Mouse (Mus musculus) lung, adult 2 months (tissue): Measurements from ENCODE around the gene Myrip. TPM values are rescaled to one million over a fixed set of nuclear protein-coding genes. Genes with fewer than 3 reads are reported as not detected.

Experiments used
- DNase-seq: peaks from one replicate; pipeline ENCODE4 v3.0.0; 2022
- H3K4me1 ChIP-seq: fragments of 200-500 bp; 2 replicates; pipeline ENCODE4 v1.6.1; 2011; ENCODE audit warnings: low read length; ENCODE audit not compliant: control insufficient read depth, insufficient read depth
- H3K4me3 ChIP-seq: fragments of 200-500 bp; replicated peaks from 2 replicates; pipeline ENCODE3; 2011; ENCODE audit warnings: low read depth, mild to moderate bottlenecking, control low read depth, low read length; ENCODE audit errors: extremely low read depth
- CTCF ChIP-seq: fragments of 200-500 bp; IDR thresholded peaks from 2 replicates; pipeline ENCODE4 v1.5.1; 2011; ENCODE audit warnings: mild to moderate bottlenecking, low read length, control low read depth; ENCODE audit not compliant: insufficient read depth
- POLR2A ChIP-seq: fragments of 200-500 bp; IDR thresholded peaks from 2 replicates; pipeline ENCODE4 v1.6.1; 2011; ENCODE audit warnings: low read depth, mild to moderate bottlenecking, control low read depth, low read length, borderline replicate concordance; ENCODE audit errors: extremely low read depth
- WGBS: fragments of 180-500 bp; shearing (Covaris S2); methylation state at CpG from one replicate; pipeline ENCODE4 v1.1.7; 2018; 5-methylcytosine and 5-hydroxymethylcytosine counted together
- polyA plus RNA-seq: library from polyadenylated mRNA; depleted of rRNA; stranded (reverse); fragments of >200 nt; gene quantifications from 2 replicates; pipeline ENCODE4 v1.2.3, GENCODE M21; 2012

The Myrip gene
- polyA plus RNA-seq, 1 experiment: 5.9 TPM

DNA sequence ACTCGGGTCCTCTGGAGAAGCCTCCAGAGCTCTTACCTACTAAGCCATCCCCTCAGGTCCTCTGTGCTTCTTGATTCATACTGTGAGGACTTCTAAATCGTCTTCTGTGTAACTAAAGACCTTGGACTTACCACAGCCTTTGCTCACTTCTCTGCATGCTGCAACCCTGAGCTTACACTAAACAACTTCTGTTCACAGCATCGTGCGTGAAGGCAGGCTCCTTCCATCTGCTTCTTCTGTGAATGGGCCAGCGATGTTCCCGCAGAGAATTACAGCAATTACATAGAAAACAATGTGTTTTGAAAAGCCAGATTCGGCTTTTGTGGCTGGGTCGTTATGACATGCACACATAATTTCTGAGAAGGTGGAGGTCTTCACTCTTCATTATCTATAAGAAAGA is 181.8 kb downstream of the Myrip start:
- 86% methylated on average over 8 of the region's 8 CpGs for WGBS
- Histone ChIP-seq H3K4me1 (no peaks in the 10 kb centered on the region), H3K4me3 (no peak overlapping the region)
- no peak for DNase-seq
- TF ChIP-seq POLR2A (no peak), CTCF (no peak)

- TF ChIP-seq CTCF: no peak
- TF ChIP-seq POLR2A: no peak
- WGBS: 62% methylated on average over 8 of the region's 8 CpGs
- DNase-seq: no peak
- H3K4me3 ChIP-seq: no peak overlapping the region
- no peaks in the 10 kb centered on the region for H3K4me1 ChIP-seq
Observed at GRCm38 (mm10) chr9:120487076-120487475, 185.8 kb downstream of the Myrip start.

- no peak for DNase-seq
- WGBS: 74% methylated on average over 3 of the region's 3 CpGs
- TF ChIP-seq POLR2A: no peak
- no peak for TF ChIP-seq CTCF
- H3K4me3 ChIP-seq: no peak overlapping the region
- H3K4me1 ChIP-seq: no peaks in the 10 kb centered on the region; the same call in 1 of the 2 replicates
Observed at GRCm38 (mm10) chr9:120491509-120491908, 190.2 kb downstream of the Myrip start.

DNA sequence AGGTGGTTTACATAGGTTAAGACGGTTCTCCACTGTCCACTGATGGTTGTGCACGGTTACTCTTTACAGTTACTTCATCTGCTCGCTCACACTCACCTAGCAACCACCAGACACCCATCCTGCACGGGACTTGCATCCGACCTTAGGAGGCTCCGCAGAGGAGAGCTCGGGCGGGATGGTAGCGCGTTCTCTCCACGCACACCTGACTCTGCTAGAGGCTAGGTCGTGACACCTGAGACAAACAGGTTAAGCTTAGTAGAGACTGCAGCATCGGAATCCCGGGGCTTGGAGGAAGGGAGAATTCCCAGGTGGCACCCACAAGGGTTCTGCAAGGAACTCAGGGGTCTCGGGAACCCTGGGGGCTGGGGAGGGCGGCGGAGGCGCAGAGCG is 190.7 kb downstream of the Myrip start, which contains the start of gene Eif1b:
Gene Eif1b (plus strand): TSS at position 223 of the 390 bp plus-strand sequence.
- 4% methylated on average over 19 of the region's 19 CpGs for WGBS
- Histone ChIP-seq H3K4me1 (peaks cover 2% of the 10 kb centered on the region; the same call in 1 of the 2 replicates), H3K4me3 (peak within 1 kb of the TSS; percentile 65)
- peak; percentile 56 for DNase-seq
- TF ChIP-seq CTCF (no peak), POLR2A (no peak)

GRCm38 (mm10) chr9:120492400-120493351 is 191.4 kb downstream of the Myrip start:
- Histone ChIP-seq H3K4me1 (peaks cover 2% of the 10 kb centered on the region; the same call in 1 of the 2 replicates), H3K4me3 (peak overlapping the region; percentile 65)
- WGBS: 1% methylated on average over 82 of the region's 97 CpGs
- DNase-seq: peak; percentile 76
- TF ChIP-seq POLR2A (no peak), CTCF (no peak)

- TF ChIP-seq CTCF (no peak), POLR2A (no peak)
- peaks cover 2% of the 10 kb centered on the region; the same call in 1 of the 2 replicates for H3K4me1 ChIP-seq
- 66% methylated on average over 12 of the region's 12 CpGs for WGBS
- DNase-seq: no peak
- no peak overlapping the region for H3K4me3 ChIP-seq
Observed at GRCm38 (mm10) chr9:120493781-120494180, 192.5 kb downstream of the Myrip start.

DNA sequence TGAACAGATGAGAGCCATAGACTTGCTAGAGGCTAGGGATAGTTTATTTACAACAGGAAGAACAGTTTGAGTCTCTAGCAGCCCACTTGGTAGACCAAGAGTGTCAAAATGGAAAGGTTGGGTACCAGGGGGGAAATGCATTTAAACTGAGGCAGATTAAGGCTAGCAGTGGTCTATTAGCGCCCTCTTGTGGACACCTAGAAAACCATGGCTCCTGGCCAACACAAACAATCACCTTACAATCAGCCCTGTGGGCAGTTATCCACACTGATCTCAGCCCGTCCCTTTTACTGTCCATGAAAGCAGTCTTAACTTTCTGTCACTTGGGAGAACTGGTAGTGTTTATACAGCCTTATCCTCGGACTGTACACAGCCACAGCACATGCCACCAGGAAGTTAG is 195.4 kb downstream of the Myrip start:
- WGBS: 3% methylated on average over 3 of the region's 3 CpGs
- H3K4me3 ChIP-seq: no peak overlapping the region
- DNase-seq: peak; percentile 66
- no peak for TF ChIP-seq POLR2A
- peak; percentile 70 for TF ChIP-seq CTCF
- H3K4me1 ChIP-seq: peaks cover 2% of the 10 kb centered on the region; the same call in 1 of the 2 replicates

DNA sequence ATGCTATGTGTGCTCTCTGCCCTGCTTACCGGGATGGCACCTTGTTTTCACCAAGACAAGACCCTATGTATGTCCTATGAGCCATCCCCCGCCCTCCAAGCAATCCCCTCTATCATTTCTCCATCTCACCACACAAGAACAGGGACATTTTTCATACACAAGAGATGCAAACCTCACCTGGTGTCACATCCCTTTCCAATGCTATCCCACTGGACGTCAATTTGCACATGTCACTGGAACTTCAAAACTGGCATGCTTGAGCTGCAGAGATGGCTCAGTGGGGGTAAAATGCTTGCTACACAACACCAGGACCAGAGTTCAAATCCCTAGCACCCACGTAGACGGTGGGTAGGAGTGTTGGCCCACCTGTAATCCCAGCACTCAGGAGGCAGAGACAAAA is 196.7 kb downstream of the Myrip start:
- Histone ChIP-seq H3K4me1 (peaks cover 2% of the 10 kb centered on the region; the same call in 1 of the 2 replicates), H3K4me3 (no peak overlapping the region)
- DNase-seq: no peak
- TF ChIP-seq CTCF (no peak), POLR2A (no peak)
- 82% methylated on average over 5 of the region's 5 CpGs for WGBS

DNA sequence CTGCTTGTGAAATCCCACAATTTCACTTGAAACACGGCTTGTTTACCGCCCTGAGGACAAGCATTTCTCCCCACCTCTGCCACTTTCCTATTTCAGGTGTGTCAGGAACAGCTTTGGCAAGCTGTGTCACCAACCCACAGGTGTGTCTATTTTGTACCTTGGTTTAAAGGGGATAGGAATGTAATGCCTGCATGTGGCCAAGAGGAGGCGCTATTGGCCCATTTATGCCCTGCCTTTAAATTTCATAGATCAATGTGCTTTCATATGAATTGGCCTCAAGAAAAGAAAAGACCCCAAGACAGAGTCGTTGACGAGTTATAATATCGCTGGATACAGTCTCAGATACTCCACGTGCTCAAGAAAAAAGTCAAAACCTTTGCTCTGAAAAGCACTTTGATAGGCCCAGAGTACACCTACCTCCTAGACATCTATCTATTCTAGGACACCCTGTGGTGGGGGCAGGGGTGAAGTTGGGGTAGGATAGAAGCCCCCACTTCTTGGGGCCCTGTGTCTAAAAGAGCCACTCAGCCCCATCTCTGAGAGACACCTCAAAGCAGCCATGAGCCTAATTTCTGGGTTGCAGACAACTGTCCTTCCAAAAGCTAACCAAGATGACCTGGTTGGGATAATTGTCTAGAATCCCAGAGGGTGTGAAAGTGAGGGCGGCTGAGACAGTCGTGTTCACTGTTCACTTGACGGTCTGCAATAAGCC is 200.0 kb downstream of the Myrip start:
- DNase-seq: no peak
- TF ChIP-seq POLR2A: no peak
- 0 out of 2 replicates have a peak, but pooled peaks have one; percentile 5 for TF ChIP-seq CTCF
- WGBS: 39% methylated on average over 10 of the region's 10 CpGs
- Histone ChIP-seq H3K4me3 (no peak overlapping the region), H3K4me1 (0 out of 2 replicates have a peak, but pooled peaks cover 2% of the 10 kb centered on the region)

DNA sequence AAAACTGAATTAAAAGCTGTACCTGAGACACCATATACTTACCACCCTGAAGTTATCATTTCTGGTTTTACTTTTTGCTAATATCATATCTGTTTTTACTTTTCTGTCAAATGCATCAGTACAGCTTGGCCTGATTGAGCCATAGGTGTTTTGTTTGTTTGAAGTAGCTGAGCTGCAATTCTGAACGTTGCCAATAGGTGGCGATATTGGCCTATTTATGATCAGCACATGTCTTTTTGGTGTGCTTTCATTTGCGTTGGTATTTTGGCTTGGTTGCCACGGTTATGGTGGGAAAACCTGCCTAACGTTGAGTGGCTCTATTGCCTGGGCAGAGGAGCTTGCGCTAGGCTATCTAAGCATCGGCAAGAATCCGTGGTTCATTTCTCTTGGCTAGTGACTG is 200.7 kb downstream of the Myrip start:
- 6% methylated on average over 8 of the region's 8 CpGs for WGBS
- H3K4me3 ChIP-seq: no peak overlapping the region
- TF ChIP-seq CTCF: peak; percentile 26; the same call in 1 of the 2 replicates
- no peak for TF ChIP-seq POLR2A
- peak; percentile 65 for DNase-seq
- H3K4me1 ChIP-seq: no peaks in the 10 kb centered on the region
